Mouse (Mus musculus) testis, adult 2 months (tissue): ENCODE measurements at regions not wholly inside any gene's neighbourhood (a gene's known extent, or its start where the extent isn't known, plus 50 kb on each side); places are given as distances from the start of the nearest gene placed in this dataset.

Experiments
- CTCF ChIP-seq: fragments of 200-500 bp; IDR thresholded peaks from 2 replicates; pipeline ENCODE4 v1.5.1; 2012; ENCODE audit warnings: low read depth, mild to moderate bottlenecking, inconsistent platforms, low read length, moderate library complexity; ENCODE audit not compliant: control insufficient read depth, insufficient read depth, insufficient replicate concordance
- POLR2A ChIP-seq: fragments of 200-500 bp; IDR thresholded peaks from 2 replicates; pipeline ENCODE4 v1.6.1; 2012; ENCODE audit warnings: low read depth, mild to moderate bottlenecking, inconsistent platforms, low read length, moderate library complexity; ENCODE audit not compliant: control insufficient read depth

DNA sequence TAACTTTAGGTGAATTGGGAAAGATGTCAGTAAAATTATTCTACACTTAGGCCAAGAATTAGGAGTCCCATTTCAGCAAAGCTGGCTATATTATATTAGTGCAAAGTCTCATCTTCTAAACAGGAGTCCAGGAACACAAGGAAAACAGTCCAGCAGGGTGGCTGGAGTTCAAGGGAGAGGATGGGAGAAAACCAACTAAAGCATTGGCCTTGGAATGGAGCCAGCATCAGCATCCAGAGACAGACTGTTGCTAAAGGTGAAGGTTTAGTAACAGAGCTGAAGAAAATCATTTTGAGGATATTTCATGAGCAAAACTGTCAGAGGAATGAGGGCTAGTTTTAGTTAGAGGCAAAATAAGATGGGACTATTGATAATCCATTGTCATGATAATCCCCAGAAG, 559.9 kb downstream of the Epha4 start:
- no peak for TF ChIP-seq POLR2A
- no peak for TF ChIP-seq CTCF
